Mouse (Mus musculus): ENCODE results near the gene Smc1b.

The Smc1b gene

GRCm38 (mm10) chr15:85016951-85017664 is 114.7 kb downstream of the Smc1b start, which contains the start of gene Upk3a:
Gene Upk3a (plus strand): TSS chr15:85017141.
- peak; percentile 46 for DNase-seq

GRCm38 (mm10) chr15:85015771-85016170 is 116.0 kb downstream of the Smc1b start:
- no peak for DNase-seq
